Mouse (Mus musculus) lung, postnatal 0 days (tissue): ENCODE measurements around the gene Traf3. TPM values are rescaled to one million over a fixed set of nuclear protein-coding genes. Genes with fewer than 3 reads are reported as not detected.
A peak's percentile ranks its signal among the peaks of the same experiment; 100 is the strongest.

Experiments used
- ATAC-seq: fragments of 200-750 bp; cut with Nextera tagmentation; 2 replicates; pipeline ENCODE4 v1.8.0; 2017; ENCODE audit warnings: moderate library complexity
- DNase-seq: peaks from one replicate; pipeline ENCODE4 v3.0.0-alpha.2; 2016; ENCODE audit warnings: low spot score
- H3K27ac ChIP-seq: fragments of 300-500 bp; sonication (generic); 2 replicates; pipeline ENCODE4 v1.5.1; 2014; ENCODE audit warnings: antibody characterized with exemption, mild to moderate bottlenecking, low read length, mixed read lengths
- H3K27me3 ChIP-seq: fragments of 300-500 bp; sonication (generic); replicated peaks from 2 replicates; pipeline ENCODE4 v1.6.1; 2014; ENCODE audit warnings: low read length, mixed read lengths; ENCODE audit not compliant: insufficient read depth
- H3K36me3 ChIP-seq: fragments of 300-500 bp; sonication (generic); 2 replicates; pipeline ENCODE4 v1.6.1; 2014; ENCODE audit warnings: low read length, mixed read lengths; ENCODE audit not compliant: insufficient read depth
- H3K4me1 ChIP-seq: fragments of 300-500 bp; sonication (generic); 2 replicates; pipeline ENCODE4 v1.6.1; 2014; ENCODE audit warnings: antibody characterized with exemption, low read depth, low read length, mixed read lengths; ENCODE audit not compliant: insufficient read depth
- H3K4me2 ChIP-seq: fragments of 300-500 bp; sonication (generic); replicated peaks from 2 replicates; pipeline ENCODE4 v1.6.1; 2014; ENCODE audit warnings: low read depth, mild to moderate bottlenecking, low read length, moderate library complexity, mixed read lengths
- H3K4me3 ChIP-seq: fragments of 300-500 bp; sonication (generic); 2 replicates; pipeline ENCODE4 v1.5.1; 2014; ENCODE audit warnings: low read depth, low read length
- H3K9ac ChIP-seq: fragments of 300-500 bp; sonication (generic); replicated peaks from 2 replicates; pipeline ENCODE4 v1.6.1; 2014; ENCODE audit warnings: low read depth, mild to moderate bottlenecking
- H3K9me3 ChIP-seq: fragments of 300-500 bp; sonication (generic); 2 replicates; pipeline ENCODE4 v1.6.1; 2016; ENCODE audit warnings: low read length, mixed read lengths
- CTCF ChIP-seq: IDR thresholded peaks from 2 replicates; pipeline ENCODE4 v1.5.1; 2016; ENCODE audit warnings: antibody characterized with exemption, mild to moderate bottlenecking
- EP300 ChIP-seq: IDR thresholded peaks from 2 replicates; pipeline ENCODE4 v1.6.1; 2016; ENCODE audit warnings: antibody characterized with exemption, mild to moderate bottlenecking, control low read depth
- WGBS: fragments of 180-500 bp; shearing (Covaris S2); extraction: QIAGEN DNeasy Blood & Tissue Kit; methylation state at CpG from one replicate; pipeline ENCODE4 v1.1.7; 2014; 5-methylcytosine and 5-hydroxymethylcytosine counted together
- polyA plus RNA-seq: library from polyadenylated mRNA; unstranded; fragments of >200 nt; fragmentation: Nextera tagmentation; extraction: Ambion mirVana; gene quantifications from 2 replicates; pipeline ENCODE4 v1.2.1, GENCODE M21; 2015

Gene Traf3
- polyA plus RNA-seq, 1 experiment from 2014 or later = 3.1 TPM

- Histone ChIP-seq H3K27me3 (no peaks in the 10 kb centered on the region), H3K4me1 (no peaks in the 10 kb centered on the region), H3K9me3 (no peaks in the 10 kb centered on the region), H3K27ac (no peak overlapping the region), H3K4me3 (no peak overlapping the region), H3K9ac (no peak overlapping the region), H3K36me3 (no peaks in the 10 kb centered on the region; the same call in 1 of the 2 replicates), H3K4me2 (no peak overlapping the region)
- TF ChIP-seq CTCF = no peak
- no peak for TF ChIP-seq EP300
- ATAC-seq (no peak), DNase-seq (no peak)
- 91% methylated on average over 8 of the region's 8 CpGs for WGBS
Observed at GRCm38 (mm10) chr12:111250116-111250515, 83.9 kb downstream of the Traf3 start.

GRCm38 (mm10) chr12:111251227-111251626, 85.1 kb downstream of the Traf3 start:
- Histone ChIP-seq H3K27ac (no peak overlapping the region), H3K9ac (no peak overlapping the region), H3K4me2 (no peak overlapping the region), H3K4me1 (no peaks in the 10 kb centered on the region), H3K9me3 (no peaks in the 10 kb centered on the region), H3K4me3 (no peak overlapping the region), H3K36me3 (no peaks in the 10 kb centered on the region; the same call in 1 of the 2 replicates), H3K27me3 (no peaks in the 10 kb centered on the region)
- ATAC-seq = no peak
- WGBS = 62% methylated on average over 9 of the region's 9 CpGs
- TF ChIP-seq EP300 (no peak), CTCF (0 out of 2 replicates have a peak, but pooled peaks have one; percentile 20)
- DNase-seq = no peak

- Histone ChIP-seq H3K36me3 (peaks cover 12% of the 10 kb centered on the region), H3K9me3 (no peaks in the 10 kb centered on the region), H3K4me3 (no peak overlapping the region), H3K4me2 (no peak overlapping the region), H3K9ac (no peak overlapping the region), H3K27me3 (no peaks in the 10 kb centered on the region), H3K4me1 (no peaks in the 10 kb centered on the region), H3K27ac (no peak overlapping the region)
- ATAC-seq (no peak), DNase-seq (no peak)
- 95% methylated on average over 16 of the region's 16 CpGs for WGBS
- TF ChIP-seq EP300 (no peak), CTCF (no peak)
Observed at GRCm38 (mm10) chr12:111263650-111264049, 97.5 kb downstream of the Traf3 start.

GRCm38 (mm10) chr12:111265212-111265611, 99.0 kb downstream of the Traf3 start:
- no peak overlapping the region for H3K27ac ChIP-seq
- H3K4me2 ChIP-seq = no peak overlapping the region
- H3K27me3 ChIP-seq = peaks cover 2% of the 10 kb centered on the region; the same call in 1 of the 2 replicates
- peaks cover 12% of the 10 kb centered on the region for H3K36me3 ChIP-seq
- H3K9ac ChIP-seq = no peak overlapping the region
- DNase-seq = no peak
- no peaks in the 10 kb centered on the region for H3K4me1 ChIP-seq
- no peak overlapping the region for H3K4me3 ChIP-seq
- no peaks in the 10 kb centered on the region for H3K9me3 ChIP-seq
- TF ChIP-seq CTCF (no peak), EP300 (no peak)
- no peak for ATAC-seq
- 70% methylated on average over 5 of the region's 5 CpGs for WGBS

GRCm38 (mm10) chr12:111266592-111266991, 100.4 kb downstream of the Traf3 start:
- no peaks in the 10 kb centered on the region for H3K4me1 ChIP-seq
- peaks cover 11% of the 10 kb centered on the region for H3K27me3 ChIP-seq
- H3K4me3 ChIP-seq = no peak overlapping the region
- DNase-seq = no peak
- peaks cover 12% of the 10 kb centered on the region for H3K36me3 ChIP-seq
- H3K9me3 ChIP-seq = no peaks in the 10 kb centered on the region
- WGBS = 81% methylated on average over 12 of the region's 12 CpGs
- no peak overlapping the region for H3K27ac ChIP-seq
- H3K4me2 ChIP-seq = no peak overlapping the region
- ATAC-seq = no peak
- TF ChIP-seq EP300 = no peak
- no peak for TF ChIP-seq CTCF
- H3K9ac ChIP-seq = no peak overlapping the region

GRCm38 (mm10) chr12:111267673-111268325, 101.6 kb downstream of the Traf3 start:
- DNase-seq (no peak), ATAC-seq (peak; percentile 8; the same call in 1 of the 2 replicates)
- peaks cover 7% of the 10 kb centered on the region; the same call in 1 of the 2 replicates for H3K36me3 ChIP-seq
- no peak overlapping the region for H3K4me3 ChIP-seq
- H3K4me1 ChIP-seq = no peaks in the 10 kb centered on the region
- WGBS = 53% methylated on average over 4 of the region's 4 CpGs
- TF ChIP-seq CTCF (no peak), EP300 (no peak)
- H3K27ac ChIP-seq = no peak overlapping the region
- H3K27me3 ChIP-seq = peaks cover 22% of the 10 kb centered on the region
- no peak overlapping the region for H3K4me2 ChIP-seq
- H3K9me3 ChIP-seq = no peaks in the 10 kb centered on the region
- H3K9ac ChIP-seq = no peak overlapping the region
